Mouse (Mus musculus) ovary, postnatal 36 days (tissue): Measurements from ENCODE around the gene Wdr41.

Experiments
- DNase-seq: peaks from one replicate; pipeline ENCODE4 v3.0.0; 2022; ENCODE audit warnings: low spot score, mixed read lengths

The Wdr41 gene

DNA sequence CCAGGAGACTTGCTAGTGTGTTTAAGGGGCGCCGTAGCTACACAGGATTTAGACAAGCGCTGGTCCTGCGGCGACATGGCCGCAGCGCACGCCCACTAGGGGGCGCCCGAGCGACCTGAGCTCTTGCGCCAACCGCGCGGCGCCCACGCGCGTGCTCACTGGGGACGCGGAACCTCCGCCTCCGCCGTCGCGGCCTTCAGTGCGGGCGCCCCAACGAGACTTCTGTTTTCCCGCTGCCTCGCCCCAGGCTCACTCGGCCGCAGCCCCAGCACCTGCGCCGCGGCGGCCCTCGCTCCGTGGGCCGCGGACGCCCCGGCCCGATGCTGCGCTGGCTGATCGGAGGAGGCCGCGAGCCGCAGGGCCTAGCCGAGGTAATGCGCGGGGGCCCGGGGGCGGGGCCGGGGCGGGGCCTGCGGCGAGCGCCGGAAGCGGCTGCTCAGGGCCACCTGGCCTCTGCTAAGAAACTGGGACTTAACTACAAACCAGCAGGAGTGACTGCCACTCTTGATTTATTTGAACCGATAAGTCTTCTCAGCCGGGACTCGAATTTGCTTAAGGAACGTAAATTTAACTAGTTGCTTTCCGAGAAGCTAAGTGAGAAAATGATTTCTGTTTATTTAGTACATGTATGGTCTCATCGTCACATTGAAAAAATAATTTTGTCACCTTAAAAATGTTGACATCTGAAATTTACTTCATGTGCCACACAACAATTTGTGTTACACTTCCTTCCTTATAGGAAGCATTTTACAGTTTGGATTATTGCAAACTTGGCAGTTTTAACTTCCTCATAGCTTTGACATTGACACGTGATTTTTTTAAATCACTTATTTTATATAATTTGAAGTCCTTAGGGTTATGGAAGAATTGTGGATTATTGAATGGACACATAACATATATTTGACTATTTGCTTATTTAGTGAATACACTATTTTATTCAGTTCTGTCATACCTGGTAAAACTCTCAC, at the start of gene Wdr41:
Wdr41 (plus strand) TSS at position 126 of the 968 bp plus-strand sequence.
- DNase-seq = peak; percentile 91

DNA sequence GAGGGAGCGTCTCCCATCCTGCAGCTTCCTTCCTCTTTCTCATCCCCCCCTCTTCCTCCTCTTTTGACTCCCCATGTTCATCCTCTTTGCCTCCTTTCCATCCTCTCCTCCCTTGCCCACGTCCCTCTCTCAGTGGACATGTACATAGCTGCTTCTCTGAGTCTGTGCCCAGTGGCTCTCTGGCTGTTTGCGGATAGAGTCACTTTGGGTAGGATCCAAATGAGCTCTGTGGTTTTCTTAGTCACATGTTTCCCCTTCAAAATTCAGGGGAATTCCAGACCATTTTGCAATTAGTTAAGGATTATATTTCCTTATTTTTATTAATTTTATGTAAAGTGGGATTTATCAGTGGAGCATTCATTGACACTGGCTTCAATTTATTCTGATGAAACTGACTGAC, 48.1 kb upstream of the Wdr41 start:
- DNase-seq = no peak

DNA sequence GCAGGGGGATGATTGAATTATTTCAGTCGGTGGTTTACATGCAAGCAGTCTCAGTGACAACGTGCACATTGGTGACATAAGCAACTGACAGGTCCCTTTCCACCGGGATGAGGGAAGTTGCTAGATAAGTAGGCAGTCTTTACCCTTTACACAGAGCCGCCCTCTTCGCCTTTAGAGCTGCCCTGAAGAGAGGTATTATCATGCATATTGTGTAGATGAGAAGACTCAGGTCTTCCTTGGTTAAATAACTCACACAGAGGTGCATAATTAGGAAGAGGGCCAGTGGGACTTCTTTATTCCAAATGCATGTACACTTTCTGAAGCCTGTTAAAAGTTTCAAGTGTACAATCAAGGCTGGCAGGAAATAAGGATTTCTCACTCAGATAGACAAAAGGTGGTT, 37.7 kb upstream of the Wdr41 start:
- DNase-seq = no peak

DNA sequence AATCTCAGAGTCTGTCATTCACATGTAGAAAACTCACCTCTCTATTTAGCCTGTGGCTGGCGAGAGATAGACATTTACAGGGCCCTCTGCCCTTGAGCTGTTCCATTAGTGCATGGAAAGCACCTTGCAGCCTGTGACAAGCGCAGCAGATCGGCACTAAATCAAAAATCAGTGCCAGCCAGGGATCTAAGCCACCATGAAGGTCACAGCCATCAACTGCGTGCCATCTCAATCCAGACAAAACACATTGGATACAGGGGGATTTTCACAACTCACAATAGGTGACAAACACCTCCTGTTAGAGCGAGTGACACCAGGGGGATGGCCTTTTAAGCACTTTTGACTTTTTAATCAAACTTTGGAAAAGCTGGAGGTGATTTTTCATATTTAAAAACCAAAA, 36.0 kb upstream of the Wdr41 start:
- DNase-seq = no peak

DNA sequence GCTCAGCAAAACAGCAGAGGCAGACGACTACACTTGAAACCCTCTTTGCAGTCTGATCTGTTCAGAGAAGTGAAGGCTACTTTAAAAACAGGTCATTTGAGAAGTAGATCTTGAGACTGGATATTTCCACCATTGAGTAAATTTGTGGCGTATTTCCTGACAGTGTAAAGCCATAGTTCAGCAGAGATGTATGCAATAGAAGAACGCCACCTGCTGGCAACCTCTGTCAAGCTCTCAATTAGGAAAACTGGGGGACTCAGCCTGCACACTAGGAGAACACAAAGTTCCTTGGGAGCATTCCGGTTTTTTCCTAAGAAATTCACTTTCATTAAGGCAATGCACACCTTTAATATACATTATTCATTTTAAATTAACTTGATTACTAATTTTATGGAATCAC, 34.9 kb upstream of the Wdr41 start:
- peak; percentile 64 for DNase-seq

DNA sequence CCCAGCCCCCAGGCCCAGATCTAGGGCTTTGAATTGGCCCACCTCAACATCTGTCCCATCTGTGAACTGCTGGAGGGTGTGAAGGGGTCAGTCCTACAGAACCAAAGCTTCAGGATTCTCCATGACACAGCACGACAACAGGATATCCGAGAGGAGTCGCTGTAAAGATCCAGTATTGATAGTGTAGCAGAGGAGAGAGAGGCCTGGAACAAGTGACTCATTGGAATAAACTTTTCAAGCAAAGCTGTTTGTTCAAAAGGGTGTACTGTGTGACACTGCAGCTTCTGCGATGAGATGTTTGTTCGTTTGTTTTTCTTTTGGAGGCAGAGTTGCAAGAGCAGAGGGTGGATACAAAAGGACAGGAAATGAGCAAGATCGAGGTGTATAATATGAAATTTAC, 20.2 kb upstream of the Wdr41 start:
- no peak for DNase-seq

DNA sequence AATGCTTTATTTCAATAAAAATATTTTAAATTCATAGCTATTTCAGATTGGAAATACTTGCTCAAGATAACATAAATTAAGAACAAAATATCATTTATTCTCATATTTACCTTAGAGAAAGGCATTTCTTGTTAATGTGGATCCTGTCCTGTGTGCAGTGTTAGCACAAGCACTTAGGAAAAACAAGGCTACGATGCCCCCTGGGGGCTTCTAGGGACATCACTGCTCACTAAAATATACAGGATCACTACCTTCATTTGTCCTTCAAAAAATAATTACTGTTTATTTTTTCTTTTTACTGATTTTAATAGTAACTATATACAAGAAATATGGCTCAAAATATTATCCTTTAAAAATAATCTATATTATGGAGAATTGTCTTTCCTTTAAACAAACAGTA, 18.2 kb upstream of the Wdr41 start:
- DNase-seq = no peak

DNA sequence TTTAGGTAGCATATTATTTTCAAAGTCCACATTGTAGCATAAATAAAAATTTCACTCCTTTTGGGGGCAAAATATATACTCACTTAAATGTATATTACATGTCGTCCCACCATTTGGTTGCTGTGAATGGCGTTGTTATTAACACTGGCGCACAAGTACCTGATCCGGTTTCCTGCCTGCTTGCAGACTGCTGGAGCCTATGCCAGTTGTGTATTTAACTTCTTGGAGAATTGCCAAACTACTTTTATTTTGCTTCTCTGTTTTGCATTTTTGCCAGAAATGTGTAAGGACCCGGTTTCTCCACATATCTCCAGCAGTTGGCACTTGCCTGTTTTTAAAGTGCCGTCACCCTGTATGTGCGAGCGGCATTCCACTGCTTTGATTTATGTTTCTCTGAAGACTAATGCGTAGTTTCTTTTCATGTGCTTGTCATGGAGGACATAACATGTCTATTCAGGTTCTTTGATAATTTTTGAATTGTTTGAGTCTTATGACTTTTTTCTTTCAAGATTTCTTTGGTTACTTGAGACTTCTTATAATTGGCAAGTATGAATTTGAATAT, 6.1 kb upstream of the Wdr41 start:
- no peak for DNase-seq

DNA sequence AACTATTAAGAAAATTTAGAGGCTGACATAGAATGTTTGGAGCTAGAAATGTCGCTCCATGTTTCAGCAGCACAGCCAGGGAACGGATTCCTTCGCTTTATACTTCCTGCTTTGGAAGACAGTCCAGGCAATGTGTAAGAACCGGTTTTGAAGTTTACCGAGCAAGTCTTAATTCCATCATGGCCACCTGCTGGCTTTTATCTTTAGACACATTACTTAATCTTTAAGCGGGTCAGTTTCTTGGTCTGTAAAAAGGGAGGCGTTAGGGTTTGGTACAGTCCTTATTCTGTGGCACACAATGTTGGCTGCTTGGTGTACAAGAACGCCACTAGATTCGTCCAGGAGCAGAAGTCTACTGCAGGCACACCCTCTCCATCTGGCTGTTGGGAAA, 321 bp upstream of the Wdr41 start:
- no peak for DNase-seq

DNA sequence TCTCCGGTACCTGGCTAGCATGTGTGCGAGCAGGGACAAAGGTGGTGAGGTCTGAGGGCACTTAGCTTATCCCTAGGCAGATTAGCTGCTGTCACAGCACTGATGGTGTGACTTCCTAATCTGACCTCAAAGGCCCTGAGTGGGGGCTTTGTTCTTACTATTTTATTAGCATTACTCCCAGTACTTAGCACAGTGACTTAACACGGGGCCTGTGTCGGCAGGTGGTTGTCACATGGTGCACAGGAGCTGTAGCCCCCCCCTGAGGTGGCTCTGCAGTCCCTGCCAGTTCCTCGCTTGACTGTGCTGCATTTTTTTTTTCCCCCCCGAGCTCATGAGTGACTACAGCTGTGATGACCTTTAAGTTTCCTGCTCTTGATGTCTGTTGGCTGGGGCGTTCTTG, 2.9 kb downstream of the Wdr41 start:
- no peak for DNase-seq

DNA sequence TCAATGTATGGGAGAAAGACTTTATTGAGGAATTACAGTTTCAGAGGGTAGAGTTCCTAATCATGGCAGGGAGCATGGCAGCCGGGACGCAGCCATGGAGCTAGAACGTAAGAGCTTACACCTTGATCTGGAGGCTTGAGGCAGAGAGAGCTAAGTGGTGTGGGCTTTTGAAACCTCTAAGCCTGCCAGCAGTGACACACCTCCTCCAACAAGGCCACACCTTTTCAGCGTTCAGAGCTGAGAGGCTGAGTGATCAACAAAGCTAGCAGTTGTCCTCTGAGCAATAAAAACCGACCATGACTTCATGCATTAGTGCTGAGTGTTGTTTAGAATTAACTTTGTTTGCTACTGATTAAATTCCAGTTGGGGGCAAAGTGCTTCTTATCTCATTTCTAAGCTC, 14.4 kb downstream of the Wdr41 start:
- DNase-seq = no peak

DNA sequence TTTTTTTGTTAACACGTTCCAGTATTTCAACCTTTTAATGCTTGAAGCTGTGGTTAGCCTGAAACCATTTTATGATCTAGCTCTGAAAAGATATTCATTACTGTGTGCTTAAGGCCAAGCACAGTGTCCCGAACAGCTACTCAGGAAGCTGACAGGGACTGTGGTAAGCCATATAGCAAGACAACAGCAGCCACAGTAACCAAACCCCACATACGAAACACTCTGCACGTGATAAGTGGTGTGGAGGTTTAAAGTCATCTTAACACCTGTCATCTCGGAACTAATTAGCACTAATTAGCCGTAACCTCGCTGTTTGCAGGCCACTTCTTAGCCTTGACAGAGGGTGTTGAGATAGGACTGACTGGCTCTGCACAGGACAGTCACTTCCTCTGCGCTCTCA, 31.1 kb downstream of the Wdr41 start:
- DNase-seq = no peak

DNA sequence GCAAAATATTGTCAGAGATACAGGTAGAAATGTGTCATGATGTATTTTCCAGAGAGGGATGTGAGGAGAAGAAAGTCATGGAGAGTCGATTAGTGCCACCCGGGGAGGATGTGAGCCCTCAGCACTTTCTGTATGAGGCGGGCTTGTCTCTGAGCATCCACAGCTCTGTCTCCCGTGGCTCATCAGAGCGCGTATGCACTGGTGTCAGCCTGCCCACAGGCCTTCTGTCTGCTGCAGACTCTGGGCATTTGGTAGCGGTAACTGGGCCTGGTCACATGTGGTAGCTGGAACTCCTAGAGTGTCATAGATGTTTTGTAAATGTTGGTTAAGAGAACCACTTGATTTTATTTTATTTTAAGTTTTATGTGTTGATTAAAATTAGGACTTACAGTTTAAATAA, 33.1 kb downstream of the Wdr41 start:
- no peak for DNase-seq

DNA sequence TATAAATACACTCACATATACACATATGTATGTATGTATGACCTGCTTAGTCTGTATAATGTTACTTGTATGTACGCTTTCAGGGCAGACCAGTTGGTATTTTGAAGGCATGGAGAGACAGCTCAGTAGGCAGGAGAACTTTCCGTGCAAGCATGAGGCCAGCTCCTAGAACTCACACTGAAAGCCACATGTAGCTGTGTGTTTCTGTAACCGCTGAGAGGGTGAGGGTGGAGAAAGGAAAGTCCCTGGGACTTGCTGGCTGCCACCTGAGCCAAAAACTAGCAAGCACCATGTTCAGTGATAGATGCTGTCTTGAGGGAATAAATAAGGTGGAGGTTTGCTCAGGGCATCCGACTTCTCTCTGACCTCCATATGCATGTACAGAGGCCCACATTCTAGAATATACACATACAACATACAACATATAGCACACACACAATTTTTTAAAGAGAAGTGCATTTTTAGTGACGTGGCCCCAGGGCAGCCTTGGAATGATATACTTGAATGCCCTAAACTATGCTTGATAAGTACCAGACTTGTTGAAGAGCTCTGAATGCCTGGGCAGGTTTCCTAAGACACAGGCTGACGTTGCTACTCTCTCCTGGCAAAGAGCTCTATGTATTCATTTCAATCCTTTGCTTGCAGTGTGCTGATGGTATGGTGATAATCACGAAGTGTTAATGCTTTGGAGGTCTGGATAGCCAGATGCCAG, 35.6 kb downstream of the Wdr41 start:
- DNase-seq = no peak

DNA sequence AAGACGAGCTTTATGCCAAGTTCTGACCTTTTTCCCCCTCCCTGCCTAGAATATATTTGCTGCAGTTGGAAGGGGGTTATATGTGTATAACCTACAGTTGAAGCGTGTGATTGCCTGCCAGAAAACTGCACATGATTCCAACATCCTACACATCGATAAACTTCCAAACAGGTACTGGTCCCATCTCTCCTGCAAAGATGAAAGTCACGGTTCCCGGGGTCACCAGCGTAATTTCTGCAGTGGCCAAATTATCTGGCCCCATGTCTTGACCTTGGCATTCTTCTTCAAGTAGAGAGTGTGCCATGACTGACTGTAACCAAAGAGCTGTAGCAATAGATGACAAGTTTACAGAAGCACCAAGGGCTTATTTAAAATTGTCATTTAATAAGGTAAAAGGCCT, 41.1 kb downstream of the Wdr41 start:
- no peak for DNase-seq

DNA sequence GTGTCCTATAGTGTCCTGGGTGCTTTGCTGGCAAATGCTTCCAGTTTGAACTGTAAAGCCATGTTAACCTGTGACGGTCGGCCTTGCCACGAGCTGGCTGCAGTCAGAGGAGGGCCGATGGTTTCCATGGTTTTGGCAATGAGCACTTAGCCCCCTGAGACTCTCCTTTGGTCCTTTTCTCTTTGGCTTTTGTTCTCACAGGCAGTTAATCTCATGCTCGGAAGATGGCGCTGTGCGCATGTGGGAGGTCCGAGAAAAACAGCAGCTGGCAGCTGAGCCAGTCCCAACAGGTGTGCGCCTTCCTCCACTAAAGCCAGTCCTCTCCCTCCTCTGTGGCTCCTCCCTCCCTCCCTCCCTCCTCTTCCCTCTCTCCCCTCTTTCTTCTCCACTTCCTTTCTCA, 41.8 kb downstream of the Wdr41 start:
- peak; percentile 70 for DNase-seq

DNA sequence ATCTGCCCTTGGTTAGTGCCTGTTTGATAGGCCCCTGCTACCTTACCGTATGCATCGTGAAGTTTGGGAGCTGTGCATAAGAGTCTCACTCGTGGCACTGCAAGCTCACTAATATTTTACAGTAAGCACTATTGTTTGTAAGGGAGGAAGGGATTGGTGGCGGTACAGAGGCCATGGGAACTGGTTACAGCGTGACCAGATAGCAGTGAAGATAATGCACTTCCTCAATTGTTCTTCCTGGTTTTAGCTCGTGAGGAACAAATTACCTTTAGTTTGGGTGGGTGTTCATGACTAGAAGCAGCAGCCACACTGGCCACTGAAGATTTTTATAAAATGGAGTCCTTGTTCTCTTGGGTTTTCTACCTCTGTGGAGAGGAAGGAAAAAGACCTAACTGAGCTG, 43.2 kb downstream of the Wdr41 start:
- no peak for DNase-seq

DNA sequence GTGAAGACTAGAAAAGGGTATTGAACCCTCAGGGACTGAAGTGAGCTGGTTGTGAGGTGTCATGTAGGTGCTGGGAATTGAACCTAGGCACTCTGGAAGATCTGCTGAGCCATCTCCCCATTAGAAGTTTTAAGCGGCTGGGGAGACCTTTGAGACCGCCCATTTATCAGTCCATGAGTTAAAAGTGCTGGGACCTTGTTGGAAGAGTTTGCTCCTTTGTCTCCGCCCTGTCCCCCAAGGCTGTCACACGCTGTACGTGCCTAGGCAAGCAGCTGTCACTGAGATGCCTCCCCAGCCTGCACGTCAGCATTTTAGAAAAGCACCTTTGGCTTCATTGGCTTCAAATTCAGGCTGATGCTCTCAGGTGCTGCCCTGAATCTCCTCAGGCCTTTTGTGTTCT, 44.1 kb downstream of the Wdr41 start:
- DNase-seq = no peak

DNA sequence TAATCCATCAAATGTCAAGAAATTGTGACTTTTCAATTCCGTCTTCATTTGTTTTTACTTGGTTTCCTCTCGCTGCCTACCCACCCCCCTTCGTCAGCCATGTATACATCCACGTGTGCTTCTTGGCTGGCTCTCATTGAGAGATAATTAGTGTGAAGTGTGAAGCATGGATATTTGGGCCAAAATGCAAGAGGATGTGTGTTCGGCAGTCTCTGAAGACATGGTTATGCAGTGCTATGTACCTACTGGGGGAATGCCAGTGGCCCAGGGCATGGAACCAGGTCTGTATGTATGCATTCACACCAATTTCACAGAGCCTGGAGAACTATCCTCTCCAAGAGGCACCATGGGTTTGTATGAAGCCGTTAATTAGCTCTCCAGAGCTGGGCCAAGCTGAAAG, 54.7 kb downstream of the Wdr41 start:
- DNase-seq = no peak

DNA sequence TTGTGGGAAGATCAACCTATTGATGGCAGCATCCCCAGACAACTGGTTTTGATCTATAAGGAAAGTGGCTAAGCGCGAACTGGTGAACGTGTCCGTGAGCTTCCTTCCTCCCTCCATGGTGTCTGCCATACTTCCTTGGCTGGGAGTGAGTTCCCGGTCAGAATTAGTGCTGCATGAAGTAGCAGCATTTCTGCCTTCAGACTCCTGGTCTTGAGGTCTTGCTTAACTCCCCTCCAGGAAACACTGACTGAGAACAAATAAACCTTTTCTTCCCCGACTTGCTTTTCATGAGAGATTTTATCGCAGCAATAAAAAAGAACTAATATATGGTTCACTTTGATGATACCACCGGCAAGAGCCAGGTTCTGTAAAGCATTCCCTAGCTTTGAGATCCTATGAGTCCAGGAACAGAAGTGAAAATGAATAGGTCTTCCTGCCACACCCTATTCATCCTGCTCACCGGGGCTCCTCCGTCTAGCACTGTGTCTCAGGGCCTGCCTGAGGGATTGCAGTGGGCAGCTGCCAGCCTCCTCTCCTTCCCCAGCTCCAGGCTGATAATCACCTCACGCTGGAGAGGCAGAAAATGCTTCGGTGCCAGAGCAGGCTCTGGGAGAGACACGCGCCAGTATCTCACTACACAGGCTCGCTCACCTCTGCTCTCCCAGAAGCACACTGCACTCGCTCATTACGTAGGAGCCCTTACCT, 56.1 kb downstream of the Wdr41 start:
- no peak for DNase-seq

DNA sequence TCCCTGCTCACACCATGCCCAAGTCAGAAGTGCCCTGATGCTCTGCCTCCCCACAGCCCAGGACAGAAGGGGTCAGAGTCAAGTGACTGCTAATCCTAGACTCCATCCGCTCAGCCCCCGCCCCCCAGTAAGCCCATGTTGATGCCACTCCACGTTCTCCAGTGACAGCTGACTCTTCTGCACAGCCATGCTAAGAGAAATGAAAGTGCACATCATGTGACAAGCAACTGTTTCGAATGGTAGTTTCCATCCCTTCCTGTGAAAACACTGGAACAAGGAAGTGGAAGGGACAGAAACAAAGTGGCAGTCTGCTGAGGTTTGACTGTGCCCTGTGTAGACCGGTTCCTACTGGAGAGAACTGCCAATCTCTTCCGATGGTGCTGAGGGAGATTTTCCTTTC, 56.8 kb downstream of the Wdr41 start:
- no peak for DNase-seq

DNA sequence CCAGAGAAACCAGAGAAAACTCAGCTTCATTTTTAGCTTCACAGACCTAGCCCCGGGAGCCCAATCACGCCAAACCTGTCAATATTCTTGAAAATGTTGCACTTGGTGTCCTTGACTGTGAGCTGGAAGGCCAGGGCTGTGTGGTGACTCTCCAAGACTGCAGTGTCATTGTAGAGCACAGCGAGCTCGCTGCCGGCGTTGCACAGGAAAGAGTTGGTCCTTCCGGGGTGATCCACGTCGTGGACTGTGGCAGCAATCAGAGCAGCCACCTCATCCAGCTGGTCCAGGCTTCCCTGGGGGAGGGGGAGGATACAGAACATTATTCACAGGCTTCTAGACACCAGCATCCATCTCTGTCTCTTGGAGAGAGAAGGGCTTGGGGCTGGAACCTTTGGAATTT, 58.0 kb downstream of the Wdr41 start:
- DNase-seq = peak; percentile 12

DNA sequence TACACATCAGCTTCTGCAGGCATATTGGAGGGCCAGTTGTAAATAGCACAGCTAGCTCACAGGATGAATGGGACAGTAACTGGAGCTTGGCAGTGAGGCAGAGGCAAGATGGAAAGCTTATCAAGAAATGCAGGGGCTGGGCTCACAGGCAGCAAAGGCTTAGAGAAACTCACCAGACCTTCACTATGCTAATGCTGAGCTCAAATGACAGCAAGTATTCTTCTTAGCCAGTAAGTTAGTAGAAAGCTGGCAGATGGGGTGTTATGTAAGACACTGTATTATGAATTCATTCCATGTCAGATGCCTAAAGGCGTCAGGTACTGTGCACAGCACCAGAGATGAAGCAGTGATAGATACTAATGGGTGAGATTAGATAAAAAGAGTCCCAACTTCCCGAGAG, 58.6 kb downstream of the Wdr41 start:
- no peak for DNase-seq
